Mouse (Mus musculus) G1E-ER4 (cell line): Measurements from ENCODE around the gene Tedc2. TPM values are rescaled to one million over a fixed set of nuclear protein-coding genes. Genes with fewer than 3 reads are reported as not detected.

Experiments
- GATA1 ChIP-seq: IDR thresholded peaks from one replicate; pipeline ENCODE4 v1.8.0; 2012; ENCODE audit warnings: low read length, inconsistent platforms
- polyA plus RNA-seq: library from polyadenylated mRNA; stranded (reverse); fragments of >175 nt; gene quantifications from 2 replicates; pipeline ENCODE4 v1.2.3, GENCODE M21; 2012

Gene Tedc2
- polyA plus RNA-seq = 39.3 and 58.9 TPM in 2 replicates

DNA sequence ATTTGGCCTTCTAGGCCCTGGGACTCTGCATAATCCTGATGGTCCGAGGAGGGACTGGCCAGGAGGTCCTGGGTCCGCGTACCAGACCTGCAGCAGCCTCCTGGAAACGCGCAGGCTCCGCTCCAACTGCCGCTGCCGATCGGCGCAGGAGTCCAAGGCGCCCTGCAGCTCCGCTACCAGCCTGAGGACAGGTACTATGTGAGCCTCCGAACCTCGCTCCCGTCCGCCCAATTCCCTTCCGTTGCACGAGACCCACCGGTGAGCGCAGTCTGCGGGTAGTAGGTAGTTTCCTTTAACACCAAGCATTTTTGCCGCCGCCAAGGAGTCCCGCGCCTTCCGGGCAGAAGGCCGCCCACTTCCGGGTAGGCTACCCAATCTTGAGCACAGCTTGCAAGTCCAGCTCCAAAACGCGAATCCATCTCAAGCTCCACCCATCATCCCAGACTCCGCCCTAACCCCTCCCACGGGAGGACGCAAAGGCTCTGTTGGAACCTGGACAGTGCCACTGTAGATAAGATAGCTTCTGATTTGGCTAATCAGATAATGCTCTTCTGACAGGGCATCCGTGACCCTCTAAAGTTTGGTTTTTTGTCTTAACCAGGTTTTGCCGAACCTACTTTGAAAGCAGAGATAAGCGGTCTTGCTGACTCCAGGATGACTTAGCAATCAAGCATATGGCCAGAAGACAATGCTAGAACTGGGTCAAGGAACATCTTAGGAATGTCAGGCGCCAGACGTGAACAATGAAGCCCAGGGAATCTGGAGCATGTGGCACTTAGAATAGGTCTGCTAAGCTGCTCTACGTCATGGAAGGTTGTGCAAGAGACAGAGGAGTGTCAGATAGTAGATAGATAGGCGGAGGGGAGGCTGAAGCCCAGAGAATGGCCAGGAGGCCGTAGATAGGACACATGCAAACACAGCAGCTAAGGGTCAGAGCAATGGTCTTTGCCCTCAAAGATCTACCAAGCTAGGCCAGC lies at the start of gene Tedc2:
TSS of gene Tedc2 (minus strand) at position 417 of the 977 bp plus-strand sequence.
- TF ChIP-seq GATA1 = peak; percentile 96

DNA sequence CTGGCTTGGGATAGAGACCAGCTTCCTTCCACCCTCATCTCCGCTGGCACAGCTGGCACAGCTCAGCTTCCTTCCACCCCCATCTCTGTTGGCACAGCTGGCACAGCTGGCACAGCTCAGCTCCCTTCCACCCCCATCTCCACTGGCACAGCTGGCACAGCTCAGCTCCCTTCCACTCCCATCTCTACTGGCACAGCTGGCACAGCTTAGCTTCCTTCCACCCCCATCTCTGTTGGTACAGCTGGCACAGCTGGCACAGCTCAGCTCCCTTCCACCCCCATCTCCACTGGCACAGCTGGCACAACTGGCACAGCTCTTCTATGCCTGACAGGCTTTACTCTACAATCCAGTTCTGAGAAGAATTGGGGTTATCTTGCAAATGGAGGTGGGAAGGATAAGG lies 46.5 kb upstream of the Tedc2 start:
- TF ChIP-seq GATA1 = no peak

- TF ChIP-seq GATA1 = no peak
Observed at GRCm38 (mm10) chr17:24264766-24265165, 44.1 kb upstream of the Tedc2 start.

GRCm38 (mm10) chr17:24260516-24260915 lies 39.9 kb upstream of the Tedc2 start:
- no peak for TF ChIP-seq GATA1

GRCm38 (mm10) chr17:24259702-24260101 lies 39.1 kb upstream of the Tedc2 start:
- no peak for TF ChIP-seq GATA1

DNA sequence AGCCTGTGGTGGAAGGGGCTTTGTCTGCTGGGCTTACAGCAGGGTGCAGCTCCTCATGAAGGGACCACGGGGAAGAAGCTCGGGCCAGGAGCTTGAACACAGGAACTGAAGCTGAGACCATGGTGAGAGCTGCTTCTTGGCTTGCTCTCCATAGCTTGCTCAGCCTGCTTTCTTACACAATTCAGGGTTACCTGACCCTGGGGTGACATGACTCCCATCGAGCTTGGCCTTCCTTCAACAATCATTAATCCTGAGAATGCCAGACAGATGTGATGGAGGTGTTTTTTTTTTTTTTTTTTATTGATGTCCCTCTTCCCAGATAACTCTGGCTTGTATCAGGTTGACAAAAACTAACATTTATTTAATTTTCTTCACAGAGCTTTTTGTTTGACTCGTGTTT lies 38.3 kb upstream of the Tedc2 start:
- no peak for TF ChIP-seq GATA1

- no peak for TF ChIP-seq GATA1
Observed at GRCm38 (mm10) chr17:24252329-24252728, 31.7 kb upstream of the Tedc2 start.

DNA sequence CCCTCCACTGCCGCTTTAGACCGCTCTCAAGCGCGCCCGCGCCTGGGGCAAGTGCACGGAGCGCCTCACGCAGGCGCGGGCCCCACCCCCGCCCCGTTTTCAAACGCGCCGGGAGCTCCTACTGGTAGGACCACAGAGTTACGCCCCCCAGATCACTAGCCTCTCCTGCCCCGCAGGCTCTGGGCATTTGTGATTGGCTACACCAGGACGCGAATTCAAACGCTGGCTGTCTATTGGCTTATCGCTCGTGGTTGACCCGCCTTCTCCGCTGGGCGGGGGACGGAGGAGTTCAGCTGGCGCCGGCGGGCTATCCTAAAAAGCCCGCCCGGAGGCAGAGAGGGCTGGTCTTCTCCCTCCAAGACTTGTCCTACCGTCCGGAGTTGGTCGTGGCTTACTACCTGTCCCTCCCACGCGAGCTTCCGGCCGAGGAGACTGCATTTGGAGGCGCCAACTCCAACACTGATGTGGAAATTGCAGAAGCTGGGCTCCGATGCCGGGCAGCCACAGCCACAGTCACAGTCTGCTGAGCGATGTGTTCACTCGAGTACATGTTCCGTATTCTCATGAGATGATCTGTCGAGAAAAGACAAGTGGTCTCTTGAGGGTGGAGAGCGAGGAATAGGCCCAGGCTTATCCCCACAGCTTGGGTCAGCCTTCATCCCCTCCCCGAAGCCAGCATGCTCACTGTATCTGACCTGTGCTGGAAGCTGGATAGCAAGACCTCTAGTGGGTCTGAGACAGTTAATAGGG lies 30.8 kb upstream of the Tedc2 start, which contains the start of gene Ccnf:
TSS of gene Ccnf (minus strand) at position 165 of the 750 bp plus-strand sequence.
- no peak for TF ChIP-seq GATA1

DNA sequence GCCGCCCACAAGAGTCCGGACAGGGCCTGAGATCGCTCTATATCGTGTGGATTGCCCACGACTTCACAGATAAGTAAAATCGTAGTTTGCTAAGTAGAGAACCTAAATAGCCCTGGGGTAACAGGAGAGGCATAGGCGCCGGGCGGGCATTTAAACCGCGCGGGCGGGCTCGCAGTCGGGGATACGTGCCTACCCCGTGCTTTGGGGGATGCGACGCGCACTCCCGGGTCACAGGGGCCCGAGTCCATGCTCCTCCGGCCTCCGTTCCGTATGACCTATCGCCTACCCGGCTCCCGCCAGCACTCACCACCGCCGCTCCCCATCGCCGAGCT lies 30.3 kb upstream of the Tedc2 start:
- no peak for TF ChIP-seq GATA1

- no peak for TF ChIP-seq GATA1
Observed at GRCm38 (mm10) chr17:24248641-24249040, 28.0 kb upstream of the Tedc2 start.

DNA sequence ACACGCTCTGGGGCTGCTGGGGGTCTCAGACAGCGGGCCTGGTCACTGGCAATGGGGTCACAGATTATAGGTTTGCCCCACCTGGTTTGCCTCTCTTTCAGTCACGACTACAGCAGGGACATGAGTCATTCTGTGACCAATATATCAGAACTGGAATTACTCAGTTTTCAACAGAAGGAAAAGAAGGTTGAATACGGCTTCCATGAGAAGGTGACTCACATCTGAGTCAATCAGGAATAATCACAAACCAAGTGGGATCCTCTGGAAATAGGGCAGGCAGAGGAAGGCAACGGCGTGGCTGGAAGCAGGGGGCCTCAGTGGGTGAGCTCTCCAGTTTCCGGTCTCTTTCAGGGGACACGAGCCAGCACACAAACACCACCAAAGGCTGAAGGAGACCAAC lies 23.4 kb upstream of the Tedc2 start:
- TF ChIP-seq GATA1 = no peak

DNA sequence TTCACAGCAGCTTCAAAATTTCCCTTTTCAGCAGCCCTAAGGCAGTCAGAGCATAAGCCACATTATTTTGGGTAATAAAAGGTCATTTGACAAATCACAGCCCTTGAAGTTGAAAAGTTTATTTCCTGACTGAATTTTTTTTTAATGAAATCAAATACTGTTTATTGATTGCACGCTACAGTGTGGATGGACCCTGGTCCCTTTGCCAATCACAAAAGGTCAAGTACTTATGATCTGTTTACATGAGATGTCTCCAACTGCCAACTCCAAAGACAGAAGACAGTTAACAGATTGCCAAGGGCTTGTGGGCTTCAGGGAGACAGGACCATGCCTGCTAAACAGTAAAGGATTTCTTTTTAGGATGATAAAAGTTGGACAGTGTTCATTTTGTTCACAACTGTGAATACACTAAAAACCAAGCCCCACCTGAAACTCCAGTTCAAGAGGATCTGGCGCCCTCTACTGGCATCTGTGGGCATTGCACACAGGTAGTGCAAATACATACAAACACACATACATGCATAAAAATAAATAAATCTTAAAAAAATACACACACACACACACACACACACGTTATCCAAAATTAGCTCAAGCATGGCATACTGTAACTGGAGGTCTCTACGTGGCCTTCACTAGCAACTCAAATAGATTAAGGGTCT lies 22.8 kb upstream of the Tedc2 start:
- TF ChIP-seq GATA1 = no peak

- TF ChIP-seq GATA1 = no peak
Observed at GRCm38 (mm10) chr17:24236921-24237320, 16.3 kb upstream of the Tedc2 start.

DNA sequence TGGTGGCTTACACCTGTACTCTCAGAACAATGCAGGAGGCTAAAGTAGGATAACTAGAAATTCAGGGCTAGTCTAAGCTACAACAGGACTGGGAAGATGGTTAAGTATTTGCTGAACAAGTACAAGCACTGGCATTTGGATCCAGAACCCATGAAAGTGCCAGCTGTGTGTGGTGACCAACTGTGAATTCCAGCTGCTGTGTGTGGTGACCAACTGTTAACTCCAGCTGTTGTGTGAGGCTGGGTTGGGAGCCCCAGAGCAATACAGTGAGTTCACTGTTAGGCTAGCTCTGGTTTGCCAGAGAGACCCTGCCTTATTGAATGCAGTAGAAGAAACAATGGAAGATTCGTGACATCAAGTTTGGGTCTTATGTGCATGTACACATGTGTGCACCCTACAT lies 15.8 kb upstream of the Tedc2 start:
- TF ChIP-seq GATA1 = no peak

GRCm38 (mm10) chr17:24227941-24228340 lies 7.3 kb upstream of the Tedc2 start:
- TF ChIP-seq GATA1 = no peak

DNA sequence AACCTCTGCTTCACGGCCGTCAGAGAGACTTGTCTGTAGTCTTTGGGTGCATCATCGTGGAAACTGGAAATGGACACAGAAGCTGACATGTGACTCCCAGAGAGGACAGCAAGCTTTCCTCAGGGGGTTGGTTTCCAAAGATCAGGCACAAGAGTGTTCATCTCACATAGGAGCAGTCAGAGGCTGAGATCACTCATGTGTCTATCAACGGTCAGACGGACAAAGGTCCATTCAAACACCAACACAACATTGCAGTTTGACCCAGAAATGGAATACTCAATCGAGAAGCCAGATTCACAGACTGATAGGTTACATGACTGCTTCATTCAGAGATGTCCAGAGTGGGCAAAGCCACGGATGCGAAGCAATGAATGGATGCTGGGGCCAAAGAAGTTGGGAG lies 6.1 kb upstream of the Tedc2 start:
- TF ChIP-seq GATA1 = no peak
